Mouse (Mus musculus): ENCODE results near the gene Car4. TPM values are rescaled to one million over a fixed set of nuclear protein-coding genes. Genes with fewer than 3 reads are reported as not detected.

Gene Car4
- polyA plus RNA-seq, 1 experiment: not detected

DNA sequence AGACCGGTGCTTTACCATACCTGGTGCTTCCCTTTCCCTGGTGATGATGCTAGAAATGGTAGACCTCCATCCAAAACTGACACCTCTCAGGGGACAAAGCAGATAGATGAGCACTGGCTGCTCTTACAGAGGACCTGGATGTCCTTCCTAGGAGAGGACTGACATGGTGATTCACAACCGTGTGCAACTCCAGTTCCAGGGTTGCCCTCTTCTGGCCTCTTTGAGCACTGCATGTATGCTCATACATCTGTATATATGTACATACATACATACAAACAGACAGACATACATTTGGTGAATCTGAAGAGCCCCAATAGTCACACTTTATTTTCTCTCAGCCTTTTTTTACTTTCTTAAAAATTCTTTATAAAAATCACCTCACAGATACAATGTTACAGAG, 20.5 kb downstream of the Car4 start:
- no peaks in the 10 kb centered on the region for H3K79me2 ChIP-seq (ENCODE audit: control insufficient read depth, insufficient read depth)
- H3K79me3 ChIP-seq (ENCODE audit: low read depth): no peaks in the 10 kb centered on the region
- H3K36me3 ChIP-seq (ENCODE audit: control insufficient read depth, insufficient read depth): no peaks in the 10 kb centered on the region
- TF ChIP-seq MAX (IDR thresholded peaks at IDR 0.05): no peak
- no peak for TF ChIP-seq MYOD1 (IDR thresholded peaks at IDR 0.05; ENCODE audit: control insufficient read depth, insufficient read length, low read depth)
- TF ChIP-seq MYOG (IDR thresholded peaks at IDR 0.05; ENCODE audit: control insufficient read depth, extremely low read depth, insufficient read length): no peak
- no peak for TF ChIP-seq CEBPB (IDR thresholded peaks at IDR 0.05; ENCODE audit: low read depth)
- TF ChIP-seq CTCF (IDR thresholded peaks at IDR 0.05; ENCODE audit: control insufficient read depth, insufficient read depth, insufficient read length): no peak
- no peak for TF ChIP-seq FOSL1 (IDR thresholded peaks at IDR 0.05; ENCODE audit: insufficient read depth, low read length, poor library complexity, severe bottlenecking)
- TF ChIP-seq USF1 (IDR thresholded peaks at IDR 0.05; ENCODE audit: low read depth): no peak
- peaks cover 15% of the 10 kb centered on the region for H3K27me3 ChIP-seq (ENCODE audit: control insufficient read depth, insufficient read depth, insufficient read length)
- H3K4me3 ChIP-seq (ENCODE audit: insufficient read depth, poor library complexity, severe bottlenecking): no peak overlapping the region
- H3ac ChIP-seq (ENCODE audit: control insufficient read depth, insufficient read length, low read depth): no peak overlapping the region

DNA sequence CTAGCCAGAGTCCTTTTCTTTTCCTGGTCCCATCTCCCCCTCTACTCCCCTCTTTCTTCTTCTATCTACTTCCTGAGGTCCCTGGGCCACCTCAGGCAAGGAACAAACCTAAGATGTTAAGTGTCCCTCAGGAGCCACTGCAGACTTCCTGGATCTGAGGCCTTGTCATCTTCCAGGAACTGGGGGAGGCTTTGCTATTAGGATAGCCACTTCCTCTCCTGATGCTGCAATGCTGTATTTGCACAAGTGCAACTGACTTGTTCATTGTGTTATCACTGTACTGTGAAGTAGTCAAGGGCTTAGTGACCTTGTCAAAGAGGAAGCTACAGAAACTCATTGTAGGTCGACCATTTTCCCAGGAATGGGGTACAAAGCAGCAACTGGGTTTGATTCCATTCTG, 21.8 kb downstream of the Car4 start:
- Histone ChIP-seq H3K79me2 (ENCODE audit: control insufficient read depth, insufficient read depth) (no peaks in the 10 kb centered on the region), H3ac (ENCODE audit: control insufficient read depth, insufficient read length, low read depth) (no peak overlapping the region), H3K4me3 (ENCODE audit: insufficient read depth, poor library complexity, severe bottlenecking) (no peak overlapping the region), H3K36me3 (ENCODE audit: control insufficient read depth, insufficient read depth) (no peaks in the 10 kb centered on the region), H3K27me3 (ENCODE audit: control insufficient read depth, insufficient read depth, insufficient read length) (peaks cover 6% of the 10 kb centered on the region), H3K79me3 (ENCODE audit: low read depth) (no peaks in the 10 kb centered on the region)
- TF ChIP-seq MYOG (IDR thresholded peaks at IDR 0.05; ENCODE audit: control insufficient read depth, extremely low read depth, insufficient read length) (no peak), MYOD1 (IDR thresholded peaks at IDR 0.05; ENCODE audit: control insufficient read depth, insufficient read length, low read depth) (no peak), CTCF (IDR thresholded peaks at IDR 0.05; ENCODE audit: control insufficient read depth, insufficient read depth, insufficient read length) (no peak), MAX (IDR thresholded peaks at IDR 0.05) (no peak), CEBPB (IDR thresholded peaks at IDR 0.05; ENCODE audit: low read depth) (no peak), FOSL1 (IDR thresholded peaks at IDR 0.05; ENCODE audit: insufficient read depth, low read length, poor library complexity, severe bottlenecking) (no peak), USF1 (IDR thresholded peaks at IDR 0.05; ENCODE audit: low read depth) (no peak)

DNA sequence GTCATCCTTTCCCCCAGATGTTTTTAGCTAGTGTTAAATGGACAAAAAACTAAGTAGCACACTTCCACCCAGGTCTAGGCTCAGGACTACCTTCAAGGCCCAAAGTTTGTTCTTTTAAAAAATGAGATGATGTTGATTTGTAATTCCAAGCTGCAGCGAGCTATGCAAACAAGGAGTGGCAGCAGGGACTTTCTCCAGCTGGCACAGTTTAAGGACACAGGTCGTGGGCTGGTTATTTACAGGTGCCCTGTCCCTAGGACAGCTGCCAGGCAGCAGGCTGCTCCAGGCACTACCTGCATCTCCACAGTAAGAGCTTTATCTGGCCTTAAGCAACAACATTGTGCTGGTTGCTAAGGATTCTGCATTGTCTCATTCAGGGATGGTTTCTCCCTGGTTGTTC, 23.1 kb downstream of the Car4 start:
- TF ChIP-seq MYOG (IDR thresholded peaks at IDR 0.05; ENCODE audit: control insufficient read depth, extremely low read depth, insufficient read length) (no peak), CTCF (IDR thresholded peaks at IDR 0.05; ENCODE audit: control insufficient read depth, insufficient read depth, insufficient read length) (no peak), MAX (IDR thresholded peaks at IDR 0.05) (no peak), MYOD1 (IDR thresholded peaks at IDR 0.05; ENCODE audit: control insufficient read depth, insufficient read length, low read depth) (no peak), USF1 (IDR thresholded peaks at IDR 0.05; ENCODE audit: low read depth) (no peak), FOSL1 (IDR thresholded peaks at IDR 0.05; ENCODE audit: insufficient read depth, low read length, poor library complexity, severe bottlenecking) (no peak), CEBPB (IDR thresholded peaks at IDR 0.05; ENCODE audit: low read depth) (no peak)
- Histone ChIP-seq H3ac (ENCODE audit: control insufficient read depth, insufficient read length, low read depth) (no peak overlapping the region), H3K79me2 (ENCODE audit: control insufficient read depth, insufficient read depth) (no peaks in the 10 kb centered on the region), H3K36me3 (ENCODE audit: control insufficient read depth, insufficient read depth) (peaks cover 6% of the 10 kb centered on the region), H3K4me3 (ENCODE audit: insufficient read depth, poor library complexity, severe bottlenecking) (no peak overlapping the region), H3K79me3 (ENCODE audit: low read depth) (no peaks in the 10 kb centered on the region), H3K27me3 (ENCODE audit: control insufficient read depth, insufficient read depth, insufficient read length) (no peaks in the 10 kb centered on the region)

DNA sequence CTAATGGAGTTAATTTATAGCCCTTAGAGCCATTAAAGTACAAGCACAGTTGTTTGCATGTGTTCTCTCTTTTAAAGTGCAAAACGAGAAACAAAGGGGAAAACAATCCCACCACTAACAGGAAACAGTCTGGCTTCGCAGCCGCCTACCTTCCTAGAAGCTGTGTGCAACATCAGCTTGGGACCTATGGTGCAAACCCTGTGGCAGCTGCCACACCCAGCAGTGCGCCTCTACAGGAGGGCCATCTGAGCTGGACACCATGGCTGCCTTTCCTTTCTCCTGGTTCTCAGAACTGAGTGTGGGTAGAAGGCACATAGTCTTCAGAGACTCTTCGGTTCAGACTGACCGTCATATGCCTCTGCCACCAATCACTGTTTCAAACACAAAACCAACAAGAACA, 27.8 kb downstream of the Car4 start:
- Histone ChIP-seq H3K79me2 (ENCODE audit: control insufficient read depth, insufficient read depth) (no peaks in the 10 kb centered on the region), H3K36me3 (ENCODE audit: control insufficient read depth, insufficient read depth) (peaks cover 24% of the 10 kb centered on the region), H3ac (ENCODE audit: control insufficient read depth, insufficient read length, low read depth) (no peak overlapping the region), H3K4me3 (ENCODE audit: insufficient read depth, poor library complexity, severe bottlenecking) (no peak overlapping the region), H3K27me3 (ENCODE audit: control insufficient read depth, insufficient read depth, insufficient read length) (no peaks in the 10 kb centered on the region), H3K79me3 (ENCODE audit: low read depth) (no peaks in the 10 kb centered on the region)
- TF ChIP-seq MYOG (IDR thresholded peaks at IDR 0.05; ENCODE audit: control insufficient read depth, extremely low read depth, insufficient read length) (no peak), MAX (IDR thresholded peaks at IDR 0.05) (no peak), CEBPB (IDR thresholded peaks at IDR 0.05; ENCODE audit: low read depth) (no peak)

DNA sequence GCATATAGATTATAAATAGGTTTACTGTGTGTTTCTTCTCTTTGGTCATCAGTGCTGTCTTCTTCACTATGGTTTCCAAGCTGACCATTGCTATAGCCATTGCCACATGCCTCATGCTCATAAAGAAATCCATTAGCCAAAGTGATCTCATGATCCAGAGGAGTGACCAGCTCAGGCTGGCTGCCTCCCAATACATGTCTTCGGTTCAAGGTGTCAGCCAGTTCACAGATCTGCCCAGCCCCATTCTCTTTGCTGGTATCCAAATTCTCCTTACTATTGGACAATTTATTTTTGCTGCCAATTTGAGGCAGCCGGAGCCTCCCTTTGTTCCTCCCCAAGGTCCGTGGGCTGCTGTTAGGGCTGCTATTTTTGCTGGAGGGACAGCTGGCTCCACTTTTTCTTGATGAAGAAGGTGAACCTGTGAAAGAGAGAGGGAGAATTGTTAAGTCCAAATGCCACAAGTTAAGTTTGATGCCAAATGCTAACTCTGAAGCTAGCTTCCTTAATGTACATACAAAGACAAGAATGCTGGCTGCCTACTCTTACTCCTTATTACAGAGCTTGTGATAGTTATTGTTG, 30.8 kb downstream of the Car4 start:
- no peak overlapping the region for H3K4me3 ChIP-seq (ENCODE audit: insufficient read depth, poor library complexity, severe bottlenecking)
- no peaks in the 10 kb centered on the region for H3K27me3 ChIP-seq (ENCODE audit: control insufficient read depth, insufficient read depth, insufficient read length)
- H3K79me2 ChIP-seq (ENCODE audit: control insufficient read depth, insufficient read depth): no peaks in the 10 kb centered on the region
- H3K36me3 ChIP-seq (ENCODE audit: control insufficient read depth, insufficient read depth): peaks cover 49% of the 10 kb centered on the region
- no peak for TF ChIP-seq MAX (IDR thresholded peaks at IDR 0.05)
- no peak for TF ChIP-seq FOSL1 (IDR thresholded peaks at IDR 0.05; ENCODE audit: insufficient read depth, low read length, poor library complexity, severe bottlenecking)
- no peak for TF ChIP-seq MYOG (IDR thresholded peaks at IDR 0.05; ENCODE audit: control insufficient read depth, extremely low read depth, insufficient read length)
- no peak for TF ChIP-seq CEBPB (IDR thresholded peaks at IDR 0.05; ENCODE audit: low read depth)
- TF ChIP-seq MYOD1 (IDR thresholded peaks at IDR 0.05; ENCODE audit: control insufficient read depth, insufficient read length, low read depth): no peak
- TF ChIP-seq CTCF (IDR thresholded peaks at IDR 0.05; ENCODE audit: control insufficient read depth, insufficient read depth, insufficient read length): no peak
- no peak for TF ChIP-seq USF1 (IDR thresholded peaks at IDR 0.05; ENCODE audit: low read depth)
- H3ac ChIP-seq (ENCODE audit: control insufficient read depth, insufficient read length, low read depth): no peak overlapping the region
- H3K79me3 ChIP-seq (ENCODE audit: low read depth): no peaks in the 10 kb centered on the region

DNA sequence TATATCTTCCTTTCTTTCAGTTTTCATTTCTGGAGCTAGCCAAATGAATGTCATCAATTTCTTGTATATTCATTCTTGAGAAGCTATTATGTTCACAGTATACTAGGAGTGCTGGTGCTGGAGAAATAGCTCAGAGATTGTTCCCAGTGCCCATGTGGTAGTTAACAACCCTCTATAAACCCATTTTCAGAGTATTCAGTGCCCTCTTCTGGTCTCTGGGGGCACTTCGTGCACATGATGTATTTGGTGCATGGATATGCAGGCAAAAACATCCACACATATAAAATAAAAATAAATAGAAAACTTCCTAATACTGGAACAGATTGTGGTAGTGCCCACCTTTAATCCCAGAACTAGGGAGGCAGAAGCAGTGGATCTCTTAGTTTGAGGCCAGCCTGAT, 35.4 kb downstream of the Car4 start:
- Histone ChIP-seq H3K79me2 (ENCODE audit: control insufficient read depth, insufficient read depth) (no peaks in the 10 kb centered on the region), H3K36me3 (ENCODE audit: control insufficient read depth, insufficient read depth) (peaks cover 36% of the 10 kb centered on the region), H3K79me3 (ENCODE audit: low read depth) (no peaks in the 10 kb centered on the region), H3K27me3 (ENCODE audit: control insufficient read depth, insufficient read depth, insufficient read length) (no peaks in the 10 kb centered on the region), H3ac (ENCODE audit: control insufficient read depth, insufficient read length, low read depth) (no peak overlapping the region), H3K4me3 (ENCODE audit: insufficient read depth, poor library complexity, severe bottlenecking) (no peak overlapping the region)
- TF ChIP-seq CEBPB (IDR thresholded peaks at IDR 0.05; ENCODE audit: low read depth) (no peak), MAX (IDR thresholded peaks at IDR 0.05) (no peak), FOSL1 (IDR thresholded peaks at IDR 0.05; ENCODE audit: insufficient read depth, low read length, poor library complexity, severe bottlenecking) (no peak), USF1 (IDR thresholded peaks at IDR 0.05; ENCODE audit: low read depth) (no peak), MYOD1 (IDR thresholded peaks at IDR 0.05; ENCODE audit: control insufficient read depth, insufficient read length, low read depth) (no peak), MYOG (IDR thresholded peaks at IDR 0.05; ENCODE audit: control insufficient read depth, extremely low read depth, insufficient read length) (no peak), CTCF (IDR thresholded peaks at IDR 0.05; ENCODE audit: control insufficient read depth, insufficient read depth, insufficient read length) (no peak)
